Mouse (Mus musculus): ENCODE data around the gene Clic3. TPM values are rescaled to one million over a fixed set of nuclear protein-coding genes. Genes with fewer than 3 reads are reported as not detected.

Gene Clic3
- total and polyA plus RNA-seq, 3 experiments, result 0.15 to 0.27 TPM; not detected in 1

- Histone ChIP-seq H3K36me3 (ENCODE audit: control insufficient read depth in 1 of 2, insufficient read depth in 2 of 2, low read length in 2 of 2) (peaks cover 0 to 9% of the 10 kb centered on the region in 2 experiments; a peak in 2 of 4 replicates), H3K4me1 (ENCODE audit: control insufficient read depth in 1 of 2, insufficient read depth in 2 of 2, low read length in 2 of 2) (peaks cover 13 to 28% of the 10 kb centered on the region in 2 experiments), H3K27me3 (ENCODE audit: control insufficient read depth in 1 of 2, insufficient read depth in 2 of 2, low read length in 2 of 2) (peaks cover 0 to 1% of the 10 kb centered on the region in 2 experiments; a peak in 1 of 4 replicates), H3K9me3 (replicated peaks; ENCODE audit: insufficient read depth, low read length) (no peaks in the 10 kb centered on the region), H3K4me3 (ENCODE audit: control insufficient read depth in 1 of 2, insufficient read depth in 1 of 2, low read depth in 2 of 2, low read length in 2 of 2) (no peak overlapping the region), H3K9ac (ENCODE audit: control insufficient read depth, low read depth, low read length, poor library complexity, severe bottlenecking) (no peak overlapping the region), H3K27ac (ENCODE audit: control insufficient read depth, low read depth, low read length) (no peak overlapping the region), H3K79me2 (ENCODE audit: control insufficient read depth, insufficient read depth, low read length, poor library complexity) (peaks cover under 1% of the 10 kb centered on the region; the same call in 1 of the 2 replicates)
- TF ChIP-seq CTCF (IDR thresholded peaks at IDR 0.05 in 2 of 3, conservative IDR thresholded peaks at IDR 0.05 in 1 of 3; ENCODE audit: control insufficient read depth in 1 of 3, insufficient read depth in 1 of 3, low read depth in 2 of 3, low read length in 3 of 3, poor library complexity in 1 of 3, severe bottlenecking in 1 of 3) (no peak), TCF12 (IDR thresholded peaks at IDR 0.05; ENCODE audit: low read depth, low read length) (no peak)
- no peak for DNase-seq (ENCODE audit: low read depth, low spot score)
Measured at GRCm38 (mm10) chr2:25423626-25424025, 33.0 kb upstream of the Clic3 start.

GRCm38 (mm10) chr2:25425481-25425880 is 31.2 kb upstream of the Clic3 start:
- Histone ChIP-seq H3K27ac (ENCODE audit: control insufficient read depth, low read depth, low read length) (no peak overlapping the region), H3K79me2 (ENCODE audit: control insufficient read depth, insufficient read depth, low read length, poor library complexity) (peaks cover 2% of the 10 kb centered on the region; the same call in 1 of the 2 replicates), H3K4me3 (ENCODE audit: control insufficient read depth in 1 of 2, insufficient read depth in 1 of 2, low read depth in 2 of 2, low read length in 2 of 2) (no peak overlapping the region), H3K27me3 (ENCODE audit: control insufficient read depth in 1 of 2, insufficient read depth in 2 of 2, low read length in 2 of 2) (no peaks in the 10 kb centered on the region), H3K9me3 (replicated peaks; ENCODE audit: insufficient read depth, low read length) (no peaks in the 10 kb centered on the region), H3K9ac (ENCODE audit: control insufficient read depth, low read depth, low read length, poor library complexity, severe bottlenecking) (no peak overlapping the region), H3K4me1 (ENCODE audit: control insufficient read depth in 1 of 2, insufficient read depth in 2 of 2, low read length in 2 of 2) (peaks cover 13 to 34% of the 10 kb centered on the region in 2 experiments), H3K36me3 (ENCODE audit: control insufficient read depth in 1 of 2, insufficient read depth in 2 of 2, low read length in 2 of 2) (peaks cover 0 to 11% of the 10 kb centered on the region in 2 experiments; a peak in 2 of 4 replicates)
- DNase-seq (ENCODE audit: low read depth, low spot score), result no peak
- TF ChIP-seq MEF2A (IDR thresholded peaks at IDR 0.05; ENCODE audit: extremely low read depth, insufficient replicate concordance, low read depth, low read length, poor library complexity, severe bottlenecking) (no peak), ELF1 (IDR thresholded peaks at IDR 0.05; ENCODE audit: low read depth, low read length) (no peak), SIN3A (IDR thresholded peaks at IDR 0.05; ENCODE audit: low read length) (no peak), KAT2A (conservative IDR thresholded peaks at IDR 0.05; ENCODE audit: low read depth, low read length) (no peak), RCOR1 (IDR thresholded peaks at IDR 0.05; ENCODE audit: low read depth, low read length) (no peak), E2F4 (IDR thresholded peaks at IDR 0.05; ENCODE audit: borderline replicate concordance, low read depth, low read length) (no peak), TCF12 (IDR thresholded peaks at IDR 0.05; ENCODE audit: low read depth, low read length) (no peak), ZC3H11A (IDR thresholded peaks at IDR 0.05; ENCODE audit: low read depth, low read length) (no peak), NELFE (IDR thresholded peaks at IDR 0.05; ENCODE audit: low read depth, low read length) (no peak)

- no peaks in the 10 kb centered on the region for H3K9me3 ChIP-seq (replicated peaks; ENCODE audit: insufficient read depth, low read length)
- peak overlapping the region; percentile 65 for H3K9ac ChIP-seq (ENCODE audit: control insufficient read depth, low read depth, low read length, poor library complexity, severe bottlenecking)
- peaks cover 2% of the 10 kb centered on the region; the same call in 1 of the 2 replicates for H3K79me2 ChIP-seq (ENCODE audit: control insufficient read depth, insufficient read depth, low read length, poor library complexity)
- peaks cover 0 to 11% of the 10 kb centered on the region in 2 experiments; a peak in 2 of 4 replicates for H3K36me3 ChIP-seq (ENCODE audit: control insufficient read depth in 1 of 2, insufficient read depth in 2 of 2, low read length in 2 of 2)
- peak overlapping the region in 1 of 2 experiments; percentile 13; a peak in 1 of 4 replicates for H3K4me3 ChIP-seq (ENCODE audit: control insufficient read depth in 1 of 2, insufficient read depth in 1 of 2, low read depth in 2 of 2, low read length in 2 of 2)
- H3K27me3 ChIP-seq (ENCODE audit: control insufficient read depth in 1 of 2, insufficient read depth in 2 of 2, low read length in 2 of 2), result no peaks in the 10 kb centered on the region
- peak overlapping the region; percentile 55 for H3K27ac ChIP-seq (ENCODE audit: control insufficient read depth, low read depth, low read length)
- H3K4me1 ChIP-seq (ENCODE audit: control insufficient read depth in 1 of 2, insufficient read depth in 2 of 2, low read length in 2 of 2), result peaks cover 13 to 34% of the 10 kb centered on the region in 2 experiments
- DNase-seq (ENCODE audit: low read depth, low spot score), result peak; percentile 88
- TF ChIP-seq USF1 (IDR thresholded peaks at IDR 0.05; ENCODE audit: low read depth, low read length) (no peak; the same call in 1 of the 2 replicates), GABPA (IDR thresholded peaks at IDR 0.05; ENCODE audit: low read depth, low read length) (no peak), ZMIZ1 (IDR thresholded peaks at IDR 0.05; ENCODE audit: low read depth, low read length) (no peak), USF2 (IDR thresholded peaks at IDR 0.05; ENCODE audit: borderline replicate concordance in 1 of 2, insufficient read depth in 1 of 2, low read depth in 1 of 2, low read length in 2 of 2) (no peak), MYC (IDR thresholded peaks at IDR 0.05; ENCODE audit: low read depth, low read length) (0 out of 2 replicates have a peak, but pooled peaks have one; percentile 29), RCOR1 (IDR thresholded peaks at IDR 0.05; ENCODE audit: low read depth, low read length) (0 out of 2 replicates have a peak, but pooled peaks have one; percentile 16), MXI1 (IDR thresholded peaks at IDR 0.05; ENCODE audit: low read depth, low read length) (no peak), TCF12 (IDR thresholded peaks at IDR 0.05; ENCODE audit: low read depth, low read length) (no peak), CHD2 (IDR thresholded peaks at IDR 0.05; ENCODE audit: low read length) (no peak), MEF2A (IDR thresholded peaks at IDR 0.05; ENCODE audit: extremely low read depth, insufficient replicate concordance, low read depth, low read length, poor library complexity, severe bottlenecking) (no peak), HCFC1 (IDR thresholded peaks at IDR 0.05; ENCODE audit: low read depth, low read length) (peak; percentile 39; the same call in 1 of the 2 replicates), CHD1 (IDR thresholded peaks at IDR 0.05; ENCODE audit: low read depth, low read length) (no peak), POLR2A (IDR thresholded peaks at IDR 0.05; ENCODE audit: control insufficient read depth in 1 of 2, insufficient read depth in 1 of 2, low read depth in 1 of 2, low read length in 2 of 2, poor library complexity in 1 of 2) (peak; percentile 27 to 52; a peak in 1 of 4 replicates), RAD21 (IDR thresholded peaks at IDR 0.05; ENCODE audit: low read depth, low read length) (peak; percentile 39), MAFK (IDR thresholded peaks at IDR 0.05; ENCODE audit: borderline replicate concordance, low read depth, low read length) (no peak), MAZ (IDR thresholded peaks at IDR 0.05; ENCODE audit: low read depth, low read length) (no peak), ZC3H11A (IDR thresholded peaks at IDR 0.05; ENCODE audit: low read depth, low read length) (no peak), GATA1 (IDR thresholded peaks at IDR 0.05; ENCODE audit: low read depth, low read length) (no peak)
Measured at GRCm38 (mm10) chr2:25426721-25427191, 29.9 kb upstream of the Clic3 start.
